Mouse (Mus musculus) small intestine, adult 2 months (tissue): Measurements from ENCODE around the gene Usp3. TPM values are rescaled to one million over a fixed set of nuclear protein-coding genes. Genes with fewer than 3 reads are reported as not detected.

ENCODE experiments used
- H3K27ac ChIP-seq: fragments of 200-500 bp; 2 replicates; pipeline ENCODE4 v1.5.1; 2012; ENCODE audit warnings: low read depth, low read length, control low read depth, inconsistent platforms; ENCODE audit not compliant: insufficient read depth
- H3K27me3 ChIP-seq: fragments of 200-500 bp; 2 replicates; pipeline ENCODE4 v1.6.1; 2012; ENCODE audit warnings: mild to moderate bottlenecking, moderate library complexity, low read length, inconsistent platforms; ENCODE audit not compliant: control insufficient read depth, insufficient read depth
- H3K36me3 ChIP-seq: fragments of 200-500 bp; 2 replicates; pipeline ENCODE4 v1.6.1; 2012; ENCODE audit warnings: mild to moderate bottlenecking, low read length, control low read depth, inconsistent platforms; ENCODE audit not compliant: control insufficient read depth, insufficient read depth
- H3K4me1 ChIP-seq: fragments of 200-500 bp; 2 replicates; pipeline ENCODE4 v1.6.1; 2012; ENCODE audit warnings: low read length, inconsistent platforms, mixed read lengths; ENCODE audit not compliant: control insufficient read depth, insufficient read depth, insufficient read length
- H3K4me3 ChIP-seq: fragments of 200-500 bp; 2 replicates; pipeline ENCODE4 v1.5.1; 2012; ENCODE audit warnings: low read depth, mild to moderate bottlenecking, control low read depth, inconsistent platforms, low read length, moderate library complexity
- CTCF ChIP-seq: fragments of 200-500 bp; IDR thresholded peaks from 2 replicates; pipeline ENCODE4 v1.5.1; 2012; ENCODE audit warnings: low read depth, mild to moderate bottlenecking, control low read depth, inconsistent platforms, low read length, moderate library complexity, mixed read lengths; ENCODE audit not compliant: insufficient replicate concordance, insufficient read length; ENCODE audit errors: extremely low read depth
- POLR2A ChIP-seq: fragments of 200-500 bp; IDR thresholded peaks from 2 replicates; pipeline ENCODE4 v1.6.1; 2012; ENCODE audit warnings: low read depth, mild to moderate bottlenecking, control low read depth, inconsistent platforms, low read length, moderate library complexity
- WGBS: fragments of 180-500 bp; shearing (Covaris S2); methylation state at CpG from one replicate; pipeline ENCODE4 v1.1.7; 2018; 5-methylcytosine and 5-hydroxymethylcytosine counted together
- polyA plus RNA-seq: library from polyadenylated mRNA; depleted of rRNA; stranded (reverse); fragments of >200 nt; gene quantifications from 2 replicates; pipeline ENCODE4 v1.2.3, GENCODE M21; 2012

Usp3 gene
- polyA plus RNA-seq, 1 experiment, result 19.8 TPM

- H3K4me3 ChIP-seq, result no peak overlapping the region
- H3K4me1 ChIP-seq, result peaks cover 12% of the 10 kb centered on the region; the same call in 1 of the 2 replicates
- no peak for TF ChIP-seq CTCF
- no peak for TF ChIP-seq POLR2A
- H3K27me3 ChIP-seq, result no peaks in the 10 kb centered on the region
- H3K36me3 ChIP-seq, result no peaks in the 10 kb centered on the region
- H3K27ac ChIP-seq, result no peak overlapping the region
- 59% methylated on average over 5 of the region's 5 CpGs for WGBS
These were observed 3.1 kb upstream of the Usp3 start for GRCm38 (mm10) chr9:66595722-66596675.

- peaks cover 13% of the 10 kb centered on the region; the same call in 1 of the 2 replicates for H3K4me1 ChIP-seq
- WGBS, result 18% methylated on average over 3 of the region's 3 CpGs
- H3K4me3 ChIP-seq, result peak overlapping the region; percentile 78; the same call in 1 of the 2 replicates
- no peaks in the 10 kb centered on the region for H3K36me3 ChIP-seq
- no peak for TF ChIP-seq POLR2A
- no peak for TF ChIP-seq CTCF
- peak overlapping the region; percentile 100 for H3K27ac ChIP-seq
- H3K27me3 ChIP-seq, result no peaks in the 10 kb centered on the region
These were observed 1.1 kb upstream of the Usp3 start for GRCm38 (mm10) chr9:66594061-66594460.

GRCm38 (mm10) chr9:66593613-66593969, 649 bp upstream of the Usp3 start:
- TF ChIP-seq POLR2A, result no peak
- TF ChIP-seq CTCF, result no peak
- peaks cover 13% of the 10 kb centered on the region; the same call in 1 of the 2 replicates for H3K4me1 ChIP-seq
- no peaks in the 10 kb centered on the region for H3K36me3 ChIP-seq
- 1% methylated on average over 12 of the region's 12 CpGs for WGBS
- H3K4me3 ChIP-seq, result peak overlapping the region; percentile 78
- no peaks in the 10 kb centered on the region for H3K27me3 ChIP-seq
- peak overlapping the region; percentile 100 for H3K27ac ChIP-seq

GRCm38 (mm10) chr9:66591851-66592645, 894 bp downstream of the Usp3 start:
- peak overlapping the region; percentile 99 for H3K4me3 ChIP-seq
- WGBS, result under 1% methylated on average over 75 of the region's 83 CpGs
- TF ChIP-seq CTCF (no peak), POLR2A (peak; percentile 73; the same call in 1 of the 2 replicates)

GRCm38 (mm10) chr9:66590051-66590450, 2.9 kb downstream of the Usp3 start:
- no peaks in the 10 kb centered on the region for H3K27me3 ChIP-seq
- H3K4me3 ChIP-seq, result no peak overlapping the region
- peaks cover 13% of the 10 kb centered on the region for H3K4me1 ChIP-seq
- WGBS, result 23% methylated on average over 2 of the region's 2 CpGs
- no peaks in the 10 kb centered on the region for H3K36me3 ChIP-seq
- no peak overlapping the region for H3K27ac ChIP-seq
- TF ChIP-seq CTCF (no peak), POLR2A (no peak)

More at GRCm38 (mm10) chr9:66591851-66592645, 894 bp downstream of the Usp3 start:
- Histone ChIP-seq H3K27me3 (no peaks in the 10 kb centered on the region), H3K36me3 (no peaks in the 10 kb centered on the region), H3K27ac (peak overlapping the region; percentile 92), H3K4me1 (peaks cover 13% of the 10 kb centered on the region; the same call in 1 of the 2 replicates)

GRCm38 (mm10) chr9:66587016-66587415, 5.9 kb downstream of the Usp3 start:
- H3K36me3 ChIP-seq, result peaks cover 1% of the 10 kb centered on the region; the same call in 1 of the 2 replicates
- TF ChIP-seq POLR2A (no peak), CTCF (no peak)

GRCm38 (mm10) chr9:66586533-66586932, 6.4 kb downstream of the Usp3 start:
- no peak overlapping the region for H3K27ac ChIP-seq
- no peak overlapping the region for H3K4me3 ChIP-seq
- no peaks in the 10 kb centered on the region for H3K27me3 ChIP-seq
- H3K36me3 ChIP-seq, result peaks cover 1% of the 10 kb centered on the region; the same call in 1 of the 2 replicates
- TF ChIP-seq POLR2A, result no peak
- peaks cover 8% of the 10 kb centered on the region for H3K4me1 ChIP-seq
- WGBS, result 8% methylated on average over 1 of the region's 1 CpGs

More at GRCm38 (mm10) chr9:66587016-66587415, 5.9 kb downstream of the Usp3 start:
- no peak overlapping the region for H3K27ac ChIP-seq
- no peaks in the 10 kb centered on the region for H3K27me3 ChIP-seq
- peaks cover 8% of the 10 kb centered on the region for H3K4me1 ChIP-seq
- no peak overlapping the region for H3K4me3 ChIP-seq
- WGBS, result 55% methylated on average over 1 of the region's 1 CpGs
